Mouse (Mus musculus): ENCODE measurements around the gene Rps6ka3. TPM values are rescaled to one million over a fixed set of nuclear protein-coding genes. Genes with fewer than 3 reads are reported as not detected.

Gene Rps6ka3
- 10 to 100 TPM; 70.5 to 76.9 TPM for total RNA-seq (2023)

DNA sequence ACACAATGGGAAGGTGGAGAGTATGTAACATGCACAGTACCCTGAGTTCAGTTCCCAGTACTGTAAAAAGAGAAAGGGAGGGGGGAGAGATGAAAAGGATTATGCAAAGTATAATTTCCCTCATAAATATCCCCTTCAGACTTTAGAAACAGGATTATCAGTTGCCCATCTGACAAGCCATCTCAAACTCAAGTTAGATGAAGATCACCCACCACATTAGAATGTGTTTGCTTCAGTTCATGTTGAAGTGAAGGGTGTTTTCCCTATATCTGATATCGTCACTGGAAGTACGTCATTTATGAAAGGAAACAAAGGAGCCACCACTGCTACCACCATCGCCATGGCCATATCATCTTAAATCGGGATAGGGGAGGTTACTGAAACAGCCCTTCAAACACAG, at the start of gene Rps6ka3:
TSS of gene Rps6ka3 (plus strand) at position 301 of the 400 bp plus-strand sequence.

DNA sequence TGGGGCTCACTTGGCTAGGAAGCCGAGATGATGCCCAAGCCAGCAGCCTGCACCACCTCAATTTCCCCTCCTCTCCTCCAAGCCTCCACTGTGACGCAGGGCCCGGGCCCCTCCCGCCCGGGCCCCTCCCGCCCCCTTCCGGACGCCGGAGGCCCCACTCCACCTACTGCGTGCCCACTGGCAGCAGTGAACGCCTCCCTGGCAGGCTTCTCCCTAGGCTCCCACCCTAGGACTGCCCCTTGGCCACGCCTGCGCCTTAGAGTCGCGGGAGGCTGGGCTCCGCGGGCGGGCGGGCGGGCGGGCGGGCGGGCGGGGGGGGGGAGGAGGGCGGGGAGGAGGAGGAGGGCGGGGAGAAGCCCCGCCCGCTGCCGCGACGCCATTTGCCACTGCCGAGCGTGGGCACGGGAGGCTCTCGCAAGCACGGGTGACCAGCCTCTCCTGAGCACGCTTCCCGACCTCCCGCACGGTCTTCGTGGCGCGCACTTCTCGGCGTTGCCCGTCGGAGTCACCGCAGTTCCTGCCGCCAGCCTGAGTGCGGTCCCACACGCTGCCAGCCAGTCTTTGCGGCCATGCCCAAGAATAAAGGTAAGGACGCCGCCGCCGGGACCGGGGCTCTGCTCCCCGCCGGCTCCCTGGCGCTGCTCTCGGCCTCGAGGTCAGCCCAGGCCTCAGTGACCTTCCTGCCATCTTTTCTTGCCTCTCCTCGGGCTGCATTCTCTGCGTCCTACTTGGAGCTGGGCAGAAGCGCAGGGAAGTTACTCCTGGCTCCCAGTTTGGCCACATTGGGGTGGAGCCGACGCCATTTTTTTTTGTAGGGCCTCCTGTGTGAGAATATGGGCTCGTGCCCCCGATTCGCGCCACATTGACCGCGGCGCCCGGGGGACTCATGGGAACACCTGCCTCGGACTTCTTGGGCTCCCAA, 162.0 kb downstream of the Rps6ka3 start, which contains the start of gene Eif1ax:
TSS of gene Eif1ax (plus strand) at position 348 of the 922 bp plus-strand sequence.

DNA sequence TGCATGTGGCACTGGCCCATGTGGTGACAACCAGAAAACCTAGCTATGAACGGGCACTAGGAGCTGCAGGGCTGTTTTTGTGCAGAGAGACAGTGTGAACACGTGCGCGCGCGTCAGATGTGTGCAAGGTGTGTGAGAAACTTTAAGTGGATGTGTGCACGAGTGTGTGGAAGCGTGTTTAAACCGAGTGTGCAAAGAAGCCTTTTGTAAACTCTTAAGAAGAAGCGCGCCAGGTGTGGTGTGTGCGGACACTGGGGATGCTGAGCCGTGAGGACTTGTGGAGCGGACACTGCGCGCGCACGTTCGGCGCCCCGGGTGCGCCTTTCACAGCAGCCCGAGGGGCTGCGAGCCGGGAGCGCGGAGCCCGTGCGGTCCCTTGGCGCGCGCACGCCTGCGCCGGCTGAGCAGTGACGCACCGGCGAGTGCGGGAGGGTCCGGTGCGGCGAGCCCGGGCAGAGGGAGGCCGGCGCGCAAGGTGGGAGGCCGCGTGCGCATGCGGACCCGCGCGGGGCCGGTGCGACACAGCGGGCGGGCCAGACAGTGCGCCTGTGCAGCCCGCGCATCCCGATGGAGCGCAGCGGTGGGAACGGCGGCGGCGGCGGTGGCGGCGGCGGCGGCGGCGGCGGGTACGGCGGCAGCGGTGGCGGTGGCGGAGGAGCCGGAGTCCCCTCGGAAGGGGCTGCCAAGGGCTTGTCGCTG, 204.2 kb downstream of the Rps6ka3 start, which contains the start of gene Map7d2:
TSS of gene Map7d2 (plus strand) at position 443 of the 699 bp plus-strand sequence.

Other genes starting within 250 kb of the Rps6ka3 start
- 10 to 100 TPM; 37.4 to 39.0 TPM for gene Eif1ax, start 161.9 kb downstream of the Rps6ka3 start, total RNA-seq (2023)
- gene Map7d2, start 204.3 kb downstream of the Rps6ka3 start, total RNA-seq (2023): not detected

Measured in monocyte, adult 59 days (primary cell).